Mouse (Mus musculus) cerebellum, adult 2 months (tissue): ENCODE data around the gene Gli3.

Experiments used
- CTCF ChIP-seq: fragments of 200-500 bp; IDR thresholded peaks from 2 replicates; pipeline ENCODE4 v1.5.1; 2011; ENCODE audit warnings: low read depth, mild to moderate bottlenecking, control low read depth, low read length, moderate library complexity, borderline replicate concordance; ENCODE audit not compliant: insufficient read depth
- POLR2A ChIP-seq: fragments of 200-500 bp; IDR thresholded peaks from 2 replicates; pipeline ENCODE4 v1.6.1; 2011; ENCODE audit warnings: low read length, control low read depth, borderline replicate concordance; ENCODE audit not compliant: insufficient read depth

DNA sequence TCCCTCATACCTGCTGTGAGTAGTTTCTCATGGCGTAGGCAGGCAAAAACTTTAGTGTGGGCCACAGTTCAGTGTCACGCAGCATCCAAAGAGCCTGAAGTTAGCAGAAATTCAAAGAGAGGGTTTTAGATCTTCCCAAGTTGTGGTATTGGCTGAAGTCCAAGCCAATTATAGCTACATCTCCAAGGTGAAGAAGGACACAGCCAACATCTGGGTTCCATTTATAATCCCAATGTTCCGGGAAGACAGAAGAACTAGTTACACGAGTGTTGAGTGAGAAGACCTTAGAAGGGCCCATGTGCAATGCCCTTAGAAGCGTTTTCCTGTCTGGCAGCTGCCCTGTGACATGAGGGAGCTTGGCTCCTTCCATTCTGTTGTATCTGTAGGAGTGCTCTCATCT is 5.2 kb upstream of the Gli3 start:
- TF ChIP-seq CTCF (no peak), POLR2A (no peak)
